In the genomic region with DNA sequence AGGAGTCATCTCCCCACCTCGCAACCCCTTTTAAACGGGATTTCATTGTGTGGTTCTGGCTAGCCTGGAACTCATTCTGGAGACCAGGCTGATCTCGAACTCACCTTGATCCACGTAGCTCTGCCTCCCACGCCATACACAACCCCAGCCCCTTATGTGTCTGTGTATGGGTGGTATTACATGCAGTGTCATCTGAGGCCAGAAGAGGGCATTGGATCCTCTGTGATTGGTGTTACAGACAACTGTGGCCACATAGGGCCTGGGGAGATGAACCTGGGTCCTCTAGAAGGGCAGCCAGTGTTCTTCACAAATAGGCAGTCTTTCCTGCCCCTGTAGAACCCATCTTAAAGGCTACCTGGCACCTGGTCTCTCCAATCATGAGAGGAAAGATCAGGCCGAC, we compare ENCODE assay signal across 15 mouse cellular contexts. TPM values are rescaled to one million over a fixed set of nuclear protein-coding genes. Genes with fewer than 3 reads are reported as not detected.
A peak's percentile ranks its signal among the peaks of the same experiment; 100 is the strongest.
DNase-seq lines count a peak whose midpoint lies in the region; ATAC-seq and TF ChIP-seq lines count a peak whose summit lies in the region.
"Had no signal": no experiment of that assay in that cellular context is flagged by ENCODE, and none has a peak within 500 bp of the region (broad histone marks: within the 10 kb centered on the region; RNA-seq: fewer than 3 reads in every experiment).

No protein-coding gene starts in this region.

- H3K4me3 ChIP-seq in intestine, postnatal 0 days (ENCODE audit: low read depth, low read length) = no peak overlapping the region
- H3K4me3 ChIP-seq in intestine, embryonic 15.5 days (replicated peaks) = no peak overlapping the region
- H3K4me3 ChIP-seq in stomach, postnatal 0 days (ENCODE audit: low read depth, low read length) = no peak overlapping the region
- no peak overlapping the region for H3K4me3 ChIP-seq in forebrain, embryonic 13.5 days

- H3K9ac ChIP-seq in intestine, postnatal 0 days (ENCODE audit: low read depth, low read length) = no peak overlapping the region
- H3K9ac ChIP-seq in intestine, embryonic 15.5 days = no peak overlapping the region
- H3K9ac ChIP-seq in stomach, postnatal 0 days (ENCODE audit: low read length) = no peak overlapping the region
- no peak overlapping the region for H3K9ac ChIP-seq in forebrain, embryonic 13.5 days

- H3K36me3 ChIP-seq in intestine, postnatal 0 days (ENCODE audit: control insufficient read depth, insufficient read depth) = no peaks in the 10 kb centered on the region
- H3K36me3 ChIP-seq in intestine, embryonic 15.5 days = no peaks in the 10 kb centered on the region
- H3K36me3 ChIP-seq in stomach, postnatal 0 days (ENCODE audit: control insufficient read depth, insufficient read depth, low read length) = no peaks in the 10 kb centered on the region
- peaks cover 57% of the 10 kb centered on the region for H3K36me3 ChIP-seq in forebrain, embryonic 13.5 days (ENCODE audit: poor library complexity, severe bottlenecking)

- peak; percentile 62 for TF ChIP-seq CTCF in intestine, postnatal 0 days (IDR thresholded peaks at IDR 0.05; ENCODE audit: low read depth)
- peak; percentile 70 for TF ChIP-seq CTCF in Patski (IDR thresholded peaks at IDR 0.05)
- TF ChIP-seq CTCF in stomach, postnatal 0 days (IDR thresholded peaks at IDR 0.05; ENCODE audit: low read depth) = peak; percentile 60

- CTCF ChIA-PET in Patski (lab: Charles Lee) = interaction anchor here (1.9 kb wide), 1 partner anchor 10 kb away, joined by 5 read pairs; a partner anchor contains a TSS

- H3K4me1 ChIP-seq in intestine, postnatal 0 days (replicated peaks; ENCODE audit: control insufficient read depth, insufficient read depth, low read length) = no peaks in the 10 kb centered on the region
- H3K4me1 ChIP-seq in intestine, embryonic 15.5 days (replicated peaks) = peaks cover 6% of the 10 kb centered on the region; the same call in 1 of the 2 replicates
- H3K4me1 ChIP-seq in stomach, postnatal 0 days (replicated peaks; ENCODE audit: control insufficient read depth, insufficient read depth) = no peaks in the 10 kb centered on the region
- no peaks in the 10 kb centered on the region for H3K4me1 ChIP-seq in forebrain, embryonic 13.5 days

- ATAC-seq in intestine, postnatal 0 days = no peak
- no peak for ATAC-seq in intestine, embryonic 15.5 days
- no peak for ATAC-seq in Patski
- 0 out of 2 replicates have a peak, but pooled peaks have one; percentile 3 for ATAC-seq in stomach, postnatal 0 days (ENCODE audit: low FRiP score, low TSS enrichment)
- no peak for ATAC-seq in forebrain, embryonic 13.5 days
- ATAC-seq: inflammation-experienced regulatory T-cells, adult 6 months had no signal

- no peak for TF ChIP-seq EP300 in stomach, postnatal 0 days (optimal IDR thresholded peaks at IDR 0.05)

- DNase-seq in retina, postnatal 1 day = peak; percentile 26
- DNase-seq in retina, embryonic 14.5 days (ENCODE audit: low spot score) = no peak
- DNase-seq in Patski (ENCODE audit: low read depth, low spot score) = no peak
- no peak for DNase-seq in stomach, postnatal 0 days (ENCODE audit: low spot score)
- DNase-seq: adrenal gland, postnatal 36 days; cerebellum, adult 9-11 months; layer of hippocampus, adult 9-11 months; spleen, adult 18-20 months had no signal

- 88% methylated on average over 6 of the region's 6 CpGs for WGBS in intestine, postnatal 0 days
- 85% methylated on average over 6 of the region's 6 CpGs for WGBS in intestine, embryonic 15.5 days
- 85% methylated on average over 6 of the region's 6 CpGs for WGBS in stomach, postnatal 0 days
- 88% methylated on average over 6 of the region's 6 CpGs for WGBS in forebrain, embryonic 13.5 days

- in situ Hi-C loops in Patski (cut with MboI; ENCODE audit: low pct_unique_long_range_greater_than_20kb) = no loop called here

- POLR2A ChIA-PET in Patski (lab: Charles Lee) = no interaction called here

- H3K27me3 ChIP-seq in intestine, postnatal 0 days (replicated peaks; ENCODE audit: control insufficient read depth, insufficient read depth, low read length) = peaks cover 15% of the 10 kb centered on the region
- 0 out of 2 replicates have a peak, but pooled peaks cover 7% of the 10 kb centered on the region for H3K27me3 ChIP-seq in intestine, embryonic 15.5 days (replicated peaks)
- H3K27me3 ChIP-seq in Patski = no peaks in the 10 kb centered on the region
- H3K27me3 ChIP-seq in stomach, postnatal 0 days (ENCODE audit: control insufficient read depth, insufficient read depth, low read length) = no peaks in the 10 kb centered on the region
- H3K27me3 ChIP-seq in forebrain, embryonic 13.5 days = no peaks in the 10 kb centered on the region

- H3K9me3 ChIP-seq in intestine, postnatal 0 days (ENCODE audit: control insufficient read depth) = no peaks in the 10 kb centered on the region
- no peaks in the 10 kb centered on the region for H3K9me3 ChIP-seq in intestine, embryonic 15.5 days
- H3K9me3 ChIP-seq in stomach, postnatal 0 days (ENCODE audit: control insufficient read depth, low read length) = no peaks in the 10 kb centered on the region
- H3K9me3 ChIP-seq in forebrain, embryonic 13.5 days (replicated peaks) = peaks cover 9% of the 10 kb centered on the region

- H3K27ac ChIP-seq in intestine, postnatal 0 days (ENCODE audit: low read depth, low read length) = no peak overlapping the region
- no peak overlapping the region for H3K27ac ChIP-seq in intestine, embryonic 15.5 days
- no peak overlapping the region for H3K27ac ChIP-seq in stomach, postnatal 0 days (replicated peaks)
- H3K27ac ChIP-seq in forebrain, embryonic 13.5 days = no peak overlapping the region
- H3K27ac ChIP-seq: macrophage had no signal

- no peak overlapping the region for H3K4me2 ChIP-seq in intestine, postnatal 0 days (replicated peaks; ENCODE audit: low read depth)
- no peak overlapping the region for H3K4me2 ChIP-seq in intestine, embryonic 15.5 days (replicated peaks)
- H3K4me2 ChIP-seq in stomach, postnatal 0 days (replicated peaks; ENCODE audit: low read depth) = no peak overlapping the region
- no peak overlapping the region for H3K4me2 ChIP-seq in forebrain, embryonic 13.5 days

RNA-seq across cellular contexts. Expression of a gene that starts 8.1 kb away (rescaled TPM):
- 0.55 and 0.67 TPM in 2 replicates for polyA plus RNA-seq in intestine, postnatal 0 days (2015; fragmentation: Nextera tagmentation; extraction: Ambion mirVana)
- polyA plus RNA-seq in intestine, embryonic 15.5 days (2015; fragmentation: Nextera tagmentation; extraction: Ambion mirVana) = 2.1 and 2.4 TPM in 2 replicates
- not detected for polyA plus RNA-seq in Patski (2021)
- polyA plus RNA-seq in stomach, postnatal 0 days (2015; fragmentation: Nextera tagmentation; extraction: Ambion mirVana) = 0.51 and 0.53 TPM in 2 replicates
- polyA plus RNA-seq in forebrain, embryonic 13.5 days (2015; fragmentation: Nextera tagmentation; extraction: Ambion mirVana) = 21.3 and 22.6 TPM in 2 replicates
- polyA plus RNA-seq: macrophage had no signal

RNA-seq across cellular contexts. Expression of a gene that starts 11.0 kb away (rescaled TPM):
- 160 and 172 TPM in 2 replicates for polyA plus RNA-seq in intestine, postnatal 0 days (2015; fragmentation: Nextera tagmentation; extraction: Ambion mirVana)
- polyA plus RNA-seq in intestine, embryonic 15.5 days (2015; fragmentation: Nextera tagmentation; extraction: Ambion mirVana) = 282 and 289 TPM in 2 replicates
- 255 TPM for polyA plus RNA-seq in Patski (2021)
- polyA plus RNA-seq in stomach, postnatal 0 days (2015; fragmentation: Nextera tagmentation; extraction: Ambion mirVana) = 134 and 148 TPM in 2 replicates
- polyA plus RNA-seq in forebrain, embryonic 13.5 days (2015; fragmentation: Nextera tagmentation; extraction: Ambion mirVana) = 428 and 432 TPM in 2 replicates

RNA-seq across cellular contexts. Expression of a gene that starts 29.3 kb away (rescaled TPM):
- not detected in 2 replicates for polyA plus RNA-seq in intestine, postnatal 0 days (2015; fragmentation: Nextera tagmentation; extraction: Ambion mirVana)
- polyA plus RNA-seq in intestine, embryonic 15.5 days (2015; fragmentation: Nextera tagmentation; extraction: Ambion mirVana) = not detected in 2 replicates
- not detected for polyA plus RNA-seq in Patski (2021)
- not detected in 2 replicates for polyA plus RNA-seq in stomach, postnatal 0 days (2015; fragmentation: Nextera tagmentation; extraction: Ambion mirVana)
- not detected in 2 replicates for polyA plus RNA-seq in forebrain, embryonic 13.5 days (2015; fragmentation: Nextera tagmentation; extraction: Ambion mirVana)
- polyA plus RNA-seq: heart, embryonic 14.5 days; inflammation-experienced regulatory T-cells, adult 6 months; limb, embryonic 14.5 days; macrophage had no signal

RNA-seq across cellular contexts. Expression of a gene that starts 33.4 kb away (rescaled TPM):
- 6.2 and 6.6 TPM in 2 replicates for polyA plus RNA-seq in intestine, postnatal 0 days (2015; fragmentation: Nextera tagmentation; extraction: Ambion mirVana)
- polyA plus RNA-seq in intestine, embryonic 15.5 days (2015; fragmentation: Nextera tagmentation; extraction: Ambion mirVana) = 15.6 and 15.8 TPM in 2 replicates
- polyA plus RNA-seq in Patski (2021) = 23.8 TPM
- 4.6 and 6.7 TPM in 2 replicates for polyA plus RNA-seq in stomach, postnatal 0 days (2015; fragmentation: Nextera tagmentation; extraction: Ambion mirVana)
- 20.2 and 21.4 TPM in 2 replicates for polyA plus RNA-seq in forebrain, embryonic 13.5 days (2015; fragmentation: Nextera tagmentation; extraction: Ambion mirVana)

RNA-seq across cellular contexts. Expression of a gene that starts 43.1 kb away (rescaled TPM):
- polyA plus RNA-seq in intestine, postnatal 0 days (2015; fragmentation: Nextera tagmentation; extraction: Ambion mirVana) = 624 and 632 TPM in 2 replicates
- 15.9 and 19.8 TPM in 2 replicates for polyA plus RNA-seq in intestine, embryonic 15.5 days (2015; fragmentation: Nextera tagmentation; extraction: Ambion mirVana)
- polyA plus RNA-seq in Patski (2021) = 1.1 TPM
- 281 and 316 TPM in 2 replicates for polyA plus RNA-seq in stomach, postnatal 0 days (2015; fragmentation: Nextera tagmentation; extraction: Ambion mirVana)
- 1.5 and 1.9 TPM in 2 replicates for polyA plus RNA-seq in forebrain, embryonic 13.5 days (2015; fragmentation: Nextera tagmentation; extraction: Ambion mirVana)
